Mouse (Mus musculus) inflammation-experienced regulatory T-cells, adult 6 months (primary cell): ENCODE data around the gene Stoml1. TPM values are rescaled to one million over a fixed set of nuclear protein-coding genes. Genes with fewer than 3 reads are reported as not detected.
"Not testable (repeated sequence)": the region's sequence is repeated elsewhere in the genome, so short reads cannot be mapped to it uniquely, and the experiment has no call there.

Source experiments
- ATAC-seq: one replicate; pipeline ENCODE4 v1.8.0; 2017
- polyA plus RNA-seq, 3 experiments: library from polyadenylated mRNA; unstranded; fragments of 100-300 nt; shearing (Covaris generic); gene quantifications; one replicate each; pipeline ENCODE4 v1.2.1; 2017

Gene Stoml1
- polyA plus RNA-seq, 3 experiments from 2014 or later, result 11.9 to 42.4 (median 32.1) TPM

GRCm38 (mm10) chr9:58241780-58242485, 11.0 kb upstream of the Stoml1 start:
- no peak for ATAC-seq

- no peak for ATAC-seq
Observed at GRCm38 (mm10) chr9:58242696-58243095, 10.3 kb upstream of the Stoml1 start.

GRCm38 (mm10) chr9:58243696-58244095, 9.3 kb upstream of the Stoml1 start:
- no peak for ATAC-seq

GRCm38 (mm10) chr9:58246083-58246591, 6.8 kb upstream of the Stoml1 start:
- ATAC-seq, result no peak

GRCm38 (mm10) chr9:58247064-58247759, 5.8 kb upstream of the Stoml1 start:
- ATAC-seq, result peak; percentile 71

GRCm38 (mm10) chr9:58248746-58249413, 4.1 kb upstream of the Stoml1 start:
- ATAC-seq, result no peak

- peak; percentile 60 for ATAC-seq
Observed at GRCm38 (mm10) chr9:58249592-58250192, 3.3 kb upstream of the Stoml1 start, which contains the start of gene Pml. Gene Pml, minus strand, starts transcription at chr9:58249786.

- ATAC-seq, result no peak
Observed at GRCm38 (mm10) chr9:58250322-58250721, 2.6 kb upstream of the Stoml1 start.

- not testable (repeated sequence) for ATAC-seq
Observed at GRCm38 (mm10) chr9:58250730-58251129, 2.2 kb upstream of the Stoml1 start.

GRCm38 (mm10) chr9:58253805-58254122, 800 bp downstream of the Stoml1 start:
- ATAC-seq, result not testable (repeated sequence)

GRCm38 (mm10) chr9:58255105-58255504, 2.1 kb downstream of the Stoml1 start:
- ATAC-seq, result no peak

GRCm38 (mm10) chr9:58255704-58256685, 3.0 kb downstream of the Stoml1 start:
- ATAC-seq, result no peak

GRCm38 (mm10) chr9:58262507-58262906, 9.5 kb downstream of the Stoml1 start:
- no peak for ATAC-seq

- ATAC-seq, result no peak
Observed at GRCm38 (mm10) chr9:58265368-58265767, 12.4 kb downstream of the Stoml1 start.

- no peak for ATAC-seq
Observed at GRCm38 (mm10) chr9:58266571-58267011, 13.6 kb downstream of the Stoml1 start.

GRCm38 (mm10) chr9:58267046-58267445, 14.1 kb downstream of the Stoml1 start:
- ATAC-seq, result no peak

GRCm38 (mm10) chr9:58268384-58269313, 15.7 kb downstream of the Stoml1 start:
- ATAC-seq, result no peak

GRCm38 (mm10) chr9:58270081-58270480, 17.1 kb downstream of the Stoml1 start:
- no peak for ATAC-seq

- peak; percentile 80 for ATAC-seq
Observed at GRCm38 (mm10) chr9:58271109-58271508, 18.1 kb downstream of the Stoml1 start.

GRCm38 (mm10) chr9:58271551-58271950, 18.6 kb downstream of the Stoml1 start:
- ATAC-seq, result not testable (repeated sequence)
